Mouse (Mus musculus) ES-Bruce4 (cell line): ENCODE data around the gene Krt23.

Experiments
- CTCF ChIP-seq: IDR thresholded peaks from one replicate; pipeline ENCODE4 v1.8.1; 2011; ENCODE audit warnings: low read depth, low read length
- EP300 ChIP-seq: IDR thresholded peaks from 2 replicates; pipeline ENCODE4 v1.6.1; 2011; ENCODE audit warnings: low read depth, low read length; ENCODE audit not compliant: insufficient read depth
- POLR2A ChIP-seq: IDR thresholded peaks from one replicate; pipeline ENCODE4 v1.8.1; 2011; ENCODE audit warnings: low read length; ENCODE audit not compliant: insufficient read depth

DNA sequence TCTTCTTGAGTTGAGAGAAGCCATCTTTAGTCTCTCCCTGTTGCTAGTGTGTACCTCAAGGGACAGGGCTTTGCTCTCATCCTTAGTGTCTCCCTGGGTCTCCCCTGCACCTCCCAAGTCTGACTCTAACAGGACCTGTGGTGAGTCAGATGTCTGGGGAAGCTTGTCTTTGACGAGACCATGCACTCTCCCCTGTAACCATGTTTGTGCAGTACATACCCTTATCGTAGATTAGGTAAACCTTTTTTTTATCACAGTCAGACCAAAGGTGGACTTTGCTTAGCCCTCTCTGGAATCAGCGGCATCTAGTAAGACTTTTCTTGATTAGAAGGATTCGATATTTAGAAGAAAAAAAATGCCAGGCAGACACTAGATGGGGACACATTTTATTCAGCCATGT, 38.9 kb downstream of the Krt23 start:
- TF ChIP-seq CTCF (no peak), POLR2A (no peak), EP300 (no peak)
